Mouse (Mus musculus) ES-CJ7 (cell line): Measurements from ENCODE around the gene Lrrc3.
"Not testable (repeated sequence)": the region's sequence is repeated elsewhere in the genome, so short reads cannot be mapped to it uniquely, and the experiment has no call there.

Experiments
- DNase-seq: peaks from one replicate; pipeline ENCODE4 v3.0.0; 2011; ENCODE audit warnings: low read depth, low spot score

The Lrrc3 gene

GRCm38 (mm10) chr10:77902211-77902893 is at the start of gene Lrrc3:
Lrrc3 (minus strand) TSS chr10:77902536.
- DNase-seq: peak; percentile 88

DNA sequence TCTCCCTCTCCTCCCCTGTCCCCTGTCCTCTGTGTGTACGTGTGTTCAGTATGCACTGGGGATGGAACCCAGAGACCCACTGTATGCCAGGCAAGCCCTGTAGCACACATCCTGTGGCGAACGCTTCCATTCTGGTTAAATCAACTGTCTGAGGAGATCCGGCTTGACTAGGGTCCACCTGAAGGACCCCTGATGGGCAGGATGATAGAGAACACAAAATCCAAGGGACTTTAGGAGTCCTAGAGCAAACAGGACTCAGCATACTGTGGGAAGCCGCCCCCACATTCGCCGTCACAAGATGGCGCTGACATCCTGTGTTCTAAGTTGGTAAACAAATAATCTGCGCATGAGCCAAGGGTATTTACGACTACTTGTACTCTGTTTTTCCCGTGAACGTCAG is 48.1 kb upstream of the Lrrc3 start:
- not testable (repeated sequence) for DNase-seq

DNA sequence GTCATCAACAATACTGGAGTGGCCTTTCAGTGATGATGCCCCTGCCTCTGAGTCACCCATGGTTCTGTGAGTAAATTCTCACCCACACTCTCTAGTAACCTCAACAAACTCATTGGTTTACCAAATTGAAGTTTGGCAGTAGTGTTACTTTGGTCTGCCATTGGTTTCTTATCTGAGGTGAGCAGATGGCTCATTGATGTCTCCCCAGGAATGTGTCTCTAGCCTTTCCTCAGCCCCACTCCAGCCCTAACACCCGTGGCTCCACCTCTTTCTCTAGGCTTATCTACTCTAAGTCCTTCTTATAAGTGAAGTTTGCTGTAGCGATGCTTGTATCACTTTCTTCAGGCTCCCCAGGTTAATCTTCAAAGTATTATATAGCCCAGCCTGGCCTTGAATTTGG is 37.3 kb upstream of the Lrrc3 start:
- DNase-seq: no peak

GRCm38 (mm10) chr10:77927375-77927774 is 25.0 kb upstream of the Lrrc3 start:
- DNase-seq: no peak

DNA sequence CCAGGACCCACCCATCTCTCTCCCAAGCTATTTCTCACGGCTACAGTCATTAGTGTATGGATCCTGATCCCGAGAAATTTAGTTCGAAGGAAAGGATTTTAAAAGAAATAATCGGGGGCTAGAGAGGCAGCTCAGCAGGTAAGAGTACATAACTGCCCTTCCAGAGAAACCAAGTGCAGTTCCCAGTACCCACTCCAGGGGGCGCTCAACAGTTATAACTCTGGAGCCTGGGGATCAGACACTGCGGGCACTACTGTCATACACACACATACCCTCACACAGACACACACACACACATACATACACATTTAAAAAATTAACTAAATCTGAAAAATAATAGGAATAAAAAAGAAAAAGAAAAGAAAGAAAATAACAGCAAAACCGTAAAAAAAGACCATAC is 23.8 kb upstream of the Lrrc3 start:
- peak; percentile 32 for DNase-seq

- DNase-seq: no peak
These were observed 20.3 kb upstream of the Lrrc3 start for GRCm38 (mm10) chr10:77922681-77923080.

DNA sequence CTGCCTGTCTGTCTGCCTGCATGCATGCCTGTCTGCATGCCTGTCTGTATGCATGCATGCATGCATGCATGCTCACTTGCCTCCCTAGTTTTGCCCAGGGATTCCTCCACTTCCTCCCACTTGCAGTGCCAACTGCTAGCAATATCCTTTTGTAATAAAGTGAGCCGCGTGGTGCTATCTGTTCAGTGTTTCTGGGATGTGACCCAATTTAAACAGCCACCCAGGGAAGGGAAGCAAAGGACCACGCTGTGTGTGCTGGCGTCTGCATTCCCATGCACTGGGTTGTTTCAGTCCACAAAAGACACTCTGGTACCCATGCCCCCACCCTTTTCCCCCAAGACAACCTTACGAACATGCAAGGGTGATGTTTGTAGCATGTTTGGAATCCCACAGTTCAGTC is 18.7 kb upstream of the Lrrc3 start:
- no peak for DNase-seq

DNA sequence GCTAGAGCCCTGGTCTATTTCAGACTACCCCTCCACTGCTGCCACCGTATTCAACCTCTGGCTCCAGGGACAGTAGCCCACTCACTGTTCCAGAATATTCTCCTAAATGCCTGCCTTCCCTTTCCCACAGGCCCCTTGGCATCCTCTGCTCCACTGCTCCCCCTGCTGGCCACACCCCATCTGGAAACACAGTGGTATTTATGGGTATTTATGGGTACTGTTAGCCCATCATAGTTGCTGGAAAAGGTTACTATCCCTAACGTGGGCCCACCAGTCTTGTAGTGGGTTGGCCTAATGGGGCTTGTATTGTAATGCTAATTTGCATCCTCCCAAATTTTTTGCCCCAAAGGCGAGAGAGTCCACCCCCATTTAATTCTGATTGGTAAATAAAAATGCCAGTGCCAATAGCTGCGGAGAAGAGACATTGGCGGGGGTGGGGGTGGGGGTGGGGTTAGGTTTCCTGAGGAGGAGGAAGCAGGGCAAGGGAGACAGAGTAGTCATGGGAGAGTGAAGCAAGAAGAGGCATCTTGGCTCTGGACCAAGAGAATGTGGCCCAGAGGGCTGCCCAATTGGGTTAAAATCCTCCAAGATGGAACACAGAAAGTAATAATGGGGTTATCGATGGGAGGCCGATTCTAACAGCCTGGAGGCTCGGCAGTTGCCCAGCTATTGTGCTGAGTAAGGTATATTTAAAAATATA is 14.4 kb upstream of the Lrrc3 start:
- DNase-seq: peak; percentile 51

- DNase-seq: no peak
These were observed 11.0 kb upstream of the Lrrc3 start for GRCm38 (mm10) chr10:77913292-77913691.

DNA sequence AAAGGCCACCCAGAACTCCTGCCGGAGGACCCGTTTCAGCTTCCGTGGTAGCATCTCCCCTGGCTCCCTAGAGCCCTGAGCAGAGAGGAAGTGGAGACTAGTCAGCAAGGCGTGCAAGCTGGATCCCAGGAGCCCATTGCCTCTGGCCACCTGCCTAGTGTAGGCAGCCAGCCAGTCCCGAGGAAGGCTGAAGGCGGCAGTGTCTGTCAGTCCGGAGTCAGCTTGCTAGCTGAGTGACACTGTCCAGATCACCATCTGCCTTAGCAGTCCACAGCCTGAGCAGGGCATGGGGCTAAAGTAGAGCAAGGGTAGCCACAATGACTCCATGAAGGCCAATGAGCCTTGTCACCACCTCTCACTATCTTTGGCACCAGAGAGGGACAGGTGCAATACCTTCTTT is 10.3 kb upstream of the Lrrc3 start:
- DNase-seq: no peak

- peak; percentile 90 for DNase-seq
These were observed 769 bp upstream of the Lrrc3 start for GRCm38 (mm10) chr10:77902894-77903715.

GRCm38 (mm10) chr10:77901871-77902210 is 495 bp downstream of the Lrrc3 start:
- DNase-seq: peak; percentile 25

- no peak for DNase-seq
These were observed 1.2 kb downstream of the Lrrc3 start for GRCm38 (mm10) chr10:77900903-77901818.

DNA sequence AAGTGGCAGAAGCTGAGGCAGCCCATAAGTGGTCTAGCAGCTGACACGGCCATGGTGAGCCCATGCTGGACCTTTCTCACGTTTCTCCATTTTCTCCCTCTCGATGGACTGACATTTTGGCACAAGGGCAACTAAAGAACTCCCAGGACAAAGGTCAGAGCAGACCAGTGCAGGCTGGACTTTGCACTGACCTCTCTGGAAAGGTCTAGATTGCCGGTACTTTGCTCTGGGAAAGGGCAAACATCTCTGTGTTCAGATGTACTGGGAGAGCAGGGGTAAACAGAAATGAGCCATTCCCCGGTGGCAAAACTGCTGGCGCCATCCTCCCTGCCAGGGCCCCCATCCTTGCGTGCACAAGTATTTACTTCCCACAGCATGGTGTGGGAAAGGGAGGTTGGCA is 2.2 kb downstream of the Lrrc3 start:
- no peak for DNase-seq

DNA sequence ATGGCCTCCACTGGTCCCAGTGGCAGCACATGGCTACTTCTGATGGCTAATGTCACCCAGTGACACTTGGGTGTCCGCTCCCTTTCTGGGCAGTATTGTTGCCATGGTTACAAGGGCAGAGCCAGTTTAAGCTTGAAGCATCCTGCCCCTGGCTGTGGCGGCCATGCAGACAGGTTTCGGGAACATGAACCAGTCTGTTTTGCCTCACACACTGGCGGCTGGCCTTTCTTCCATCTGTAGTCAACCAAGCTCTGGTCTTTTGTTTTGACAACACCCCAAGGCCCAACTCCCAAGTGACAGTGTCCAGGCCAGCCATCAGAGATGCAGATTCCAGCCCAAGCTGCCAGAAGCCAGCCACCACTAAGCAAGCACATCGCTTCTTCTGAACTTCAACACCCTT is 6.8 kb downstream of the Lrrc3 start:
- no peak for DNase-seq

- DNase-seq: no peak
These were observed 11.3 kb downstream of the Lrrc3 start for GRCm38 (mm10) chr10:77890987-77891565.

DNA sequence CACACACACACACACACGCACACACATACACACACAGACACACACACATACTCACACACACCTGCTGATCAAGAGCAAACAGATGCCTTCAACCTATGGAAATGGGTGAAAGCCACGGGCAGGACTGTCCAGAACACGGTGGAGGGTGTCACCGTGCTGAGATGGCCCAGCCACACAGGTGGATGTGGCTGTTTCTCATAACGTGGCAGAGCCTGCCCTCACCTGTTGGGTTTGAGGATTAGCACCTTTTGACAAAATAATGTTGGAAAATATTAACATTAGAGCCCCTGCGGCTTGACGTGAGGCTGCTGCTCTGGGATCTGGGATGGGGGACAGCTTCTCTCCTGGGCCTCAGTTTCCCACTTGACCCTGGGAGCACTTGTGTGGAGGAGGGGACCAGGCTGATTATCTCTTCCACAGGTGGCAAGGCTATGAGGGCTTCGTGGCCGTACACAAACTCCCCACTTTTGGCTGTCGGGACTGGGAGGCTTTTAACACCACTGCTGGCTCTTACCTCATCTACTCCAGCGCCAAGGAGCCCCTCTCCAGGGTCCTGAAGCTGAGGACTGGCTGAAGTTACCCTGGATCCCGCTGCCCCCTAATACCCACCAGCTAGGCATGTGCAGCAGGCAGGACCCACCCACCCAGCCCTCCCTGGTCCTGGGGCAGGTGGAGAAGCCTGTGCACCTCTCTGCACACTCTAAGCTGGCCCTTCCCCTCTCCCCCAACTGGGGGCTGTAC is 16.2 kb downstream of the Lrrc3 start:
- no peak for DNase-seq

DNA sequence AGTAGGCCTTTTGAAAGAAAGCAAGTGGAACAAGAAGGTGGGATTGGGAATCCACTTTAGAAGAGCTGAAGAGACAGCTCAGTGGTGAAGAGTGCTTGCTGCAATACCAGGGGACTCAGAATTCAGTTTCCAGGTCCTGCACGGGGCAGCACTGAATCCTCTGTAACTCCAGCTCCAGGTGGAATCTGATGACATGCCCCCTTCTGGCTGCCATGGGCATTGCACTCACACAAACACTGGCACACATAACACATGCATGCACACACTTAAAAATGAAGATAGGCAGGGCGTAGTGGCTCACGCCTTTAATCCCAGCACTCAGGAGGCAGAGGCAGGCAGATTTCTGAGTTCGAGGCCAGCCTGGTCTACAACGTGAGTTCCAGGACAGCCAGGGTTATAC is 19.8 kb downstream of the Lrrc3 start:
- DNase-seq: peak; percentile 66

DNA sequence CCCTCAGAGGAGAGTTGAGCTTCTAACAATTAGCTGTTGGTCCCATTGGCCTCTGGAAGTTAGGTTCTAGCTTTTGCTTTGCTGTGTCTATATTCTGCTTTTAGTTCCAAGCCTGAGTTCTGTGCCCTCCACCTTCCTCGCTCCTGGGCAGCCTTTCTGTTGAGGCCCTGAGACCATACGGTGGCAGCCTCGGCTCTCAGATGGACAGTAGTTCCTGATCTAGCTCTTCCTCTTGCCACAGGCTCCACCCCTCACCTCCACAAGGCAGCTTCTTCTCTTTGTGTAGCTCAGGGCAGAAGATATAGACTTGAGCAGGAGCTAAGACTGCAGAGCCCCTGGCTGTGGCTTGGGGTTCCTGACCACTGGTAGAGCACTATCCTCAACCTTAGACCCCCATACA is 22.0 kb downstream of the Lrrc3 start:
- DNase-seq: no peak

GRCm38 (mm10) chr10:77878985-77879384 is 23.4 kb downstream of the Lrrc3 start:
- DNase-seq: peak; percentile 27
